Mouse (Mus musculus): Measurements from ENCODE around the gene Tunar.

DNA sequence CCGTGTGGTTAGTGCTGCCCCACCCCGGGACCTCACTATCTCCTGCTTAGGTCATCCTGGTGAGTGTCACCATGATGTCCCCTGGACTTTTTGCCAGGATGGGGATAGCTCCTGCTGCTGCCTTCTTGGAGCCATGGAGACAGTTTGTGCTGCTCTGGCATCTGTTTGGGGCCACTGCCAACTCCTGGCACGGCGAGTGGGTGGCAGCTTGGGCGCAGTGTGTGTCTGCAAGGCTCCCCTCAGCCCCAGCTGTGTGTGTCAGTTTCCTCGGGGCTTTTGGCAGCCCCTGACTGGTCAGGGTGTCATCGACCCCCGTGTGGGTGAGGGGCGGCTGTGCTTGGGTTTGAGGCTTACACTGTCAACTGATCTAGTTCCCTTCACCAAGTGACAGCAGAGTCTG, 20.6 kb downstream of the Tunar start:
- TF ChIP-seq GATA1 (IDR thresholded peaks at IDR 0.05; ENCODE audit: borderline replicate concordance, low read length) (no peak), FLI1 (IDR thresholded peaks at IDR 0.05; ENCODE audit: low read length) (no peak)
